Mouse (Mus musculus) lung, postnatal 0 days (tissue): ENCODE measurements at regions not wholly inside any gene's neighbourhood (a gene's known extent, or its start where the extent isn't known, plus 50 kb on each side); places are given as distances from the start of the nearest gene placed in this dataset.

Experiments used
- CTCF ChIP-seq: IDR thresholded peaks from 2 replicates; pipeline ENCODE4 v1.5.1; 2016; ENCODE audit warnings: antibody characterized with exemption, mild to moderate bottlenecking
- EP300 ChIP-seq: IDR thresholded peaks from 2 replicates; pipeline ENCODE4 v1.6.1; 2016; ENCODE audit warnings: antibody characterized with exemption, mild to moderate bottlenecking, control low read depth

DNA sequence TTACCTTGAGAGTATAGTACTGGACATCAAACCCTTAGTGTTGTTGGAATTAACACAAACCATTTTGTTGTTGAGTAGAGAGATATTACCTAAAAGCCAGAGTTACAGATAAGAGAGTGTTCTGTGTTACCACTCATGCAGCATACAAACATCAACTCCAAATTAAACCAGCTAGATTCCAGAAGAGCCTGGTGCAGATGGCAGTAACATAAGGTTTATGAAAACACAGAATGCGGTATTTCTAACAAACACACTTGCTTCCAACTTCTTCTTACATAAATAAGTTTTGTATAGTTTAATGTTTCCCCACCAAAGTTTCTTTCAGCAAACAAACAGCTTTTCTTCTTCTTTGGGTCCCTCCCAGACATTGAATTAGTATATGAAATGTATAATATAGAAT lies 675.1 kb downstream of the Adgrl2 start:
- TF ChIP-seq CTCF = no peak
- TF ChIP-seq EP300 = no peak
